Mouse (Mus musculus): ENCODE results near the gene Mettl14. TPM values are rescaled to one million over a fixed set of nuclear protein-coding genes. Genes with fewer than 3 reads are reported as not detected.

Gene Mettl14
- polyA plus RNA-seq, 1 experiment from 2014 or later = 21.8 TPM

GRCm38 (mm10) chr3:123334947-123335346 lies 51.0 kb downstream of the Mettl14 start:
- Histone ChIP-seq H3K9me3 (ENCODE audit: control insufficient read depth, low read length) (no peaks in the 10 kb centered on the region), H3K4me2 (ENCODE audit: low read length) (no peak overlapping the region), H3K4me3 (ENCODE audit: low read length) (no peak overlapping the region), H3K36me3 (ENCODE audit: control insufficient read depth, insufficient read depth, low read length) (no peaks in the 10 kb centered on the region), H3K4me1 (ENCODE audit: control insufficient read depth, insufficient read depth, low read depth, low read length) (peaks cover 3% of the 10 kb centered on the region; the same call in 1 of the 2 replicates), H3K27me3 (replicated peaks; ENCODE audit: control insufficient read depth, insufficient read depth, low read length) (no peaks in the 10 kb centered on the region), H3K9ac (ENCODE audit: low read depth, low read length) (no peak overlapping the region), H3K27ac (ENCODE audit: low read depth, low read length) (no peak overlapping the region)
- 68% methylated on average over 7 of the region's 7 CpGs for WGBS
- ATAC-seq = no peak

GRCm38 (mm10) chr3:123333055-123333424 lies 52.9 kb downstream of the Mettl14 start:
- Histone ChIP-seq H3K4me3 (ENCODE audit: low read length) (no peak overlapping the region), H3K36me3 (ENCODE audit: control insufficient read depth, insufficient read depth, low read length) (no peaks in the 10 kb centered on the region), H3K4me2 (ENCODE audit: low read length) (no peak overlapping the region), H3K9ac (ENCODE audit: low read depth, low read length) (no peak overlapping the region), H3K4me1 (ENCODE audit: control insufficient read depth, insufficient read depth, low read depth, low read length) (peaks cover 3% of the 10 kb centered on the region; the same call in 1 of the 2 replicates), H3K27me3 (replicated peaks; ENCODE audit: control insufficient read depth, insufficient read depth, low read length) (no peaks in the 10 kb centered on the region), H3K27ac (ENCODE audit: low read depth, low read length) (no peak overlapping the region), H3K9me3 (ENCODE audit: control insufficient read depth, low read length) (no peaks in the 10 kb centered on the region)
- WGBS = 45% methylated on average over 4 of the region's 4 CpGs
- no peak for ATAC-seq

GRCm38 (mm10) chr3:123332330-123333054 lies 53.4 kb downstream of the Mettl14 start:
- Histone ChIP-seq H3K9me3 (ENCODE audit: control insufficient read depth, low read length) (no peaks in the 10 kb centered on the region), H3K36me3 (ENCODE audit: control insufficient read depth, insufficient read depth, low read length) (no peaks in the 10 kb centered on the region), H3K9ac (ENCODE audit: low read depth, low read length) (no peak overlapping the region), H3K27me3 (replicated peaks; ENCODE audit: control insufficient read depth, insufficient read depth, low read length) (no peaks in the 10 kb centered on the region), H3K27ac (ENCODE audit: low read depth, low read length) (no peak overlapping the region), H3K4me3 (ENCODE audit: low read length) (no peak overlapping the region), H3K4me1 (ENCODE audit: control insufficient read depth, insufficient read depth, low read depth, low read length) (peaks cover 3% of the 10 kb centered on the region; the same call in 1 of the 2 replicates), H3K4me2 (ENCODE audit: low read length) (no peak overlapping the region)
- 89% methylated on average over 2 of the region's 2 CpGs for WGBS
- no peak for ATAC-seq

- no peaks in the 10 kb centered on the region for H3K27me3 ChIP-seq (replicated peaks; ENCODE audit: control insufficient read depth, insufficient read depth, low read length)
- no peak for ATAC-seq
- H3K4me3 ChIP-seq (ENCODE audit: low read length) = no peak overlapping the region
- H3K9me3 ChIP-seq (ENCODE audit: control insufficient read depth, low read length) = no peaks in the 10 kb centered on the region
- no peak overlapping the region for H3K27ac ChIP-seq (ENCODE audit: low read depth, low read length)
- H3K36me3 ChIP-seq (ENCODE audit: control insufficient read depth, insufficient read depth, low read length) = no peaks in the 10 kb centered on the region
- 86% methylated on average over 4 of the region's 4 CpGs for WGBS
- H3K4me2 ChIP-seq (ENCODE audit: low read length) = no peak overlapping the region
- H3K4me1 ChIP-seq (ENCODE audit: control insufficient read depth, insufficient read depth, low read depth, low read length) = no peaks in the 10 kb centered on the region
- no peak overlapping the region for H3K9ac ChIP-seq (ENCODE audit: low read depth, low read length)
Measured at GRCm38 (mm10) chr3:123330221-123330620, 55.7 kb downstream of the Mettl14 start.

- no peak overlapping the region for H3K4me2 ChIP-seq (ENCODE audit: low read length)
- no peak overlapping the region for H3K9ac ChIP-seq (ENCODE audit: low read depth, low read length)
- no peaks in the 10 kb centered on the region for H3K36me3 ChIP-seq (ENCODE audit: control insufficient read depth, insufficient read depth, low read length)
- no peaks in the 10 kb centered on the region for H3K27me3 ChIP-seq (replicated peaks; ENCODE audit: control insufficient read depth, insufficient read depth, low read length)
- ATAC-seq = peak; percentile 79
- no peak overlapping the region for H3K27ac ChIP-seq (ENCODE audit: low read depth, low read length)
- 49% methylated on average over 6 of the region's 6 CpGs for WGBS
- H3K4me3 ChIP-seq (ENCODE audit: low read length) = no peak overlapping the region
- no peaks in the 10 kb centered on the region for H3K9me3 ChIP-seq (ENCODE audit: control insufficient read depth, low read length)
- no peaks in the 10 kb centered on the region for H3K4me1 ChIP-seq (ENCODE audit: control insufficient read depth, insufficient read depth, low read depth, low read length)
Measured at GRCm38 (mm10) chr3:123329251-123329650, 56.7 kb downstream of the Mettl14 start.

GRCm38 (mm10) chr3:123324326-123324725 lies 61.6 kb downstream of the Mettl14 start:
- Histone ChIP-seq H3K36me3 (ENCODE audit: control insufficient read depth, insufficient read depth, low read length) (no peaks in the 10 kb centered on the region), H3K27ac (ENCODE audit: low read depth, low read length) (no peak overlapping the region), H3K9me3 (ENCODE audit: control insufficient read depth, low read length) (no peaks in the 10 kb centered on the region), H3K4me2 (ENCODE audit: low read length) (no peak overlapping the region), H3K4me1 (ENCODE audit: control insufficient read depth, insufficient read depth, low read depth, low read length) (no peaks in the 10 kb centered on the region), H3K4me3 (ENCODE audit: low read length) (no peak overlapping the region), H3K9ac (ENCODE audit: low read depth, low read length) (no peak overlapping the region), H3K27me3 (replicated peaks; ENCODE audit: control insufficient read depth, insufficient read depth, low read length) (no peaks in the 10 kb centered on the region)
- no peak for ATAC-seq
- WGBS = 70% methylated on average over 4 of the region's 4 CpGs

- H3K27ac ChIP-seq (ENCODE audit: low read depth, low read length) = no peak overlapping the region
- H3K9ac ChIP-seq (ENCODE audit: low read depth, low read length) = 0 out of 2 replicates have a peak overlapping the region, but pooled peaks have one; percentile 5
- no peaks in the 10 kb centered on the region for H3K27me3 ChIP-seq (replicated peaks; ENCODE audit: control insufficient read depth, insufficient read depth, low read length)
- no peaks in the 10 kb centered on the region for H3K36me3 ChIP-seq (ENCODE audit: control insufficient read depth, insufficient read depth, low read length)
- H3K9me3 ChIP-seq (ENCODE audit: control insufficient read depth, low read length) = no peaks in the 10 kb centered on the region
- ATAC-seq = peak; percentile 59; the same call in 1 of the 2 replicates
- no peak overlapping the region for H3K4me2 ChIP-seq (ENCODE audit: low read length)
- WGBS = 21% methylated on average over 1 of the region's 1 CpGs
- H3K4me1 ChIP-seq (ENCODE audit: control insufficient read depth, insufficient read depth, low read depth, low read length) = no peaks in the 10 kb centered on the region
- H3K4me3 ChIP-seq (ENCODE audit: low read length) = no peak overlapping the region
Measured at GRCm38 (mm10) chr3:123322147-123322546, 63.8 kb downstream of the Mettl14 start.

GRCm38 (mm10) chr3:123321612-123322011 lies 64.3 kb downstream of the Mettl14 start:
- Histone ChIP-seq H3K27ac (ENCODE audit: low read depth, low read length) (no peak overlapping the region), H3K27me3 (replicated peaks; ENCODE audit: control insufficient read depth, insufficient read depth, low read length) (no peaks in the 10 kb centered on the region), H3K36me3 (ENCODE audit: control insufficient read depth, insufficient read depth, low read length) (no peaks in the 10 kb centered on the region), H3K4me1 (ENCODE audit: control insufficient read depth, insufficient read depth, low read depth, low read length) (no peaks in the 10 kb centered on the region), H3K9me3 (ENCODE audit: control insufficient read depth, low read length) (no peaks in the 10 kb centered on the region), H3K4me3 (ENCODE audit: low read length) (no peak overlapping the region), H3K4me2 (ENCODE audit: low read length) (no peak overlapping the region), H3K9ac (ENCODE audit: low read depth, low read length) (no peak overlapping the region)
- ATAC-seq = peak; percentile 67
- 83% methylated on average over 6 of the region's 6 CpGs for WGBS

GRCm38 (mm10) chr3:123320341-123320740 lies 65.6 kb downstream of the Mettl14 start:
- 78% methylated on average over 9 of the region's 9 CpGs for WGBS
- H3K4me1 ChIP-seq (ENCODE audit: control insufficient read depth, insufficient read depth, low read depth, low read length) = no peaks in the 10 kb centered on the region
- no peak for ATAC-seq

More at GRCm38 (mm10) chr3:123320341-123320740, 65.6 kb downstream of the Mettl14 start:
- Histone ChIP-seq H3K9me3 (ENCODE audit: control insufficient read depth, low read length) (no peaks in the 10 kb centered on the region), H3K36me3 (ENCODE audit: control insufficient read depth, insufficient read depth, low read length) (no peaks in the 10 kb centered on the region), H3K27ac (ENCODE audit: low read depth, low read length) (no peak overlapping the region), H3K4me2 (ENCODE audit: low read length) (no peak overlapping the region), H3K9ac (ENCODE audit: low read depth, low read length) (no peak overlapping the region), H3K27me3 (replicated peaks; ENCODE audit: control insufficient read depth, insufficient read depth, low read length) (no peaks in the 10 kb centered on the region), H3K4me3 (ENCODE audit: low read length) (no peak overlapping the region)

All from hindbrain, embryonic 16.5 days (tissue).